ENCODE assay signal across 19 mouse cellular contexts in the genomic region with DNA sequence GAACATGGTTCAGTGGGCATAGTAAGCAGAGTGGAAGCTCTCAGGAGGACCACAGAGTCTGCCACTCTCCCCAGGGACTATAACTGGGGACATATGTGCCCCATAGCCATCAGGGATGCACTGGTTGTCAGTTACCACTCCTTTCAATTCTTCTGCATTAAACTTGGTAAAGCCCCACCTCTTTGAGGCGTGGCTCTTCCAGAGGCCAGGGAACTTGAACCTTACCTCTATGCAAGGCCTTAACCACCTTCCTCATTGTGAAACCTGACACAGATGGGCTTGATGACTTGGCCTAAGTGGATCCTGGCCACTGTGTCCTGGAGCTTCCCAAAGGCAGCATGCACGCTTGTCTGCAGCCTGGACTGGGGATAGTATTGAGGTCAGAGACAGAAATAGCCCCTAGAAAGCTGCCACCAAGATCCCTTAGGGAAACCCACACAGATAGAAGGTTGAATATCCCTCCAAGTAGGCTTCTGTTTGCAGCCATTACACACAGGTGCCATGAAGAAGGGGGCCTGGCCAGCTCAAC. TPM values are rescaled to one million over a fixed set of nuclear protein-coding genes. Genes with fewer than 3 reads are reported as not detected.
DNase-seq lines count a peak whose midpoint lies in the region; ATAC-seq and TF ChIP-seq lines count a peak whose summit lies in the region.
"Had no signal": no experiment of that assay in that cellular context is flagged by ENCODE, and none has a peak within 500 bp of the region (broad histone marks: within the 10 kb centered on the region; RNA-seq: fewer than 3 reads in every experiment).

No protein-coding gene starts in this region.

- peak overlapping the region; percentile 60 for H3K27ac ChIP-seq in heart, adult 2 months
- H3K27ac ChIP-seq in ES-Bruce4 (ENCODE audit: insufficient read depth, low read length) = peak overlapping the region; percentile 32
- peak overlapping the region; percentile 36 for H3K27ac ChIP-seq in heart, embryonic 12.5 days (ENCODE audit: poor library complexity, severe bottlenecking)
- H3K27ac ChIP-seq in left cerebral cortex, adult 2 months = no peak overlapping the region
- H3K27ac ChIP-seq: liver, embryonic 12.5 days; neural tube, embryonic 15.5 days; stomach, postnatal 0 days had no signal

- no peak overlapping the region for H3K9ac ChIP-seq in heart, adult 2 months (ENCODE audit: low read depth, low read length)
- no peak overlapping the region for H3K9ac ChIP-seq in ES-Bruce4 (ENCODE audit: low read depth, poor library complexity, severe bottlenecking)
- no peak overlapping the region for H3K9ac ChIP-seq in heart, embryonic 12.5 days
- H3K9ac ChIP-seq: liver, embryonic 12.5 days; neural tube, embryonic 15.5 days had no signal

- peak in 1 of 2 experiments; percentile 47 for DNase-seq in heart, adult 2 months
- no peak for DNase-seq in heart, postnatal 14 days
- no peak for DNase-seq in testis, postnatal 14 days (ENCODE audit: low spot score)
- no peak for DNase-seq in left cerebral cortex, adult 2 months (ENCODE audit: extremely low spot score in 1 of 2, low spot score in 2 of 2)
- DNase-seq: adrenal gland, postnatal 25 days; cerebellum, adult 9-10 months; kidney, postnatal 14 days; layer of hippocampus, adult 9-11 months; retina, postnatal 1 day; thymus, postnatal 36 days had no signal

- H3ac ChIP-seq in myocyte (ENCODE audit: control insufficient read depth, insufficient read length) = no peak overlapping the region

- H3K79me2 ChIP-seq in heart, adult 2 months (replicated peaks; ENCODE audit: control insufficient read depth, insufficient read depth, low read length) = no peaks in the 10 kb centered on the region
- H3K79me2 ChIP-seq in myocyte (ENCODE audit: control insufficient read depth, insufficient read depth) = peaks cover 13% of the 10 kb centered on the region

- H3K4me1 ChIP-seq in heart, adult 2 months (ENCODE audit: control insufficient read depth, insufficient read depth, low read length) = peaks cover 3% of the 10 kb centered on the region
- peaks cover 4% of the 10 kb centered on the region for H3K4me1 ChIP-seq in ES-Bruce4 (ENCODE audit: control insufficient read depth, insufficient read depth, low read length)
- H3K4me1 ChIP-seq in heart, embryonic 12.5 days (replicated peaks) = peaks cover 37% of the 10 kb centered on the region

- no peak overlapping the region for H3K4me2 ChIP-seq in heart, embryonic 12.5 days
- peak overlapping the region; percentile 86 for H3K4me2 ChIP-seq in myocyte (ENCODE audit: low read depth)
- H3K4me2 ChIP-seq: liver, embryonic 12.5 days; neural tube, embryonic 15.5 days had no signal

- TF ChIP-seq CTCF in heart, adult 2 months (IDR thresholded peaks at IDR 0.05) = no peak
- no peak for TF ChIP-seq CTCF in ES-Bruce4 (IDR thresholded peaks at IDR 0.05; ENCODE audit: low read depth, low read length)
- no peak for TF ChIP-seq CTCF in left cerebral cortex, adult 2 months (IDR thresholded peaks at IDR 0.05)

- 0 out of 2 replicates have a peak, but pooled peaks have one; percentile 9 for TF ChIP-seq EP300 in heart, adult 2 months (IDR thresholded peaks at IDR 0.05; ENCODE audit: insufficient read depth, low read depth, low read length)
- no peak for TF ChIP-seq EP300 in ES-Bruce4 (IDR thresholded peaks at IDR 0.05; ENCODE audit: insufficient read depth, low read depth, low read length)

- H3K36me3 ChIP-seq in heart, adult 2 months (ENCODE audit: control insufficient read depth, insufficient read depth, low read length) = no peaks in the 10 kb centered on the region
- no peaks in the 10 kb centered on the region for H3K36me3 ChIP-seq in ES-Bruce4 (ENCODE audit: control insufficient read depth, insufficient read depth, low read length, poor library complexity, severe bottlenecking)
- H3K36me3 ChIP-seq in heart, embryonic 12.5 days = no peaks in the 10 kb centered on the region
- H3K36me3 ChIP-seq in myocyte (ENCODE audit: control insufficient read depth, insufficient read depth) = no peaks in the 10 kb centered on the region
- H3K36me3 ChIP-seq: neural tube, embryonic 15.5 days had no signal

- no peak overlapping the region for H3K4me3 ChIP-seq in heart, adult 2 months
- H3K4me3 ChIP-seq in ES-Bruce4 (ENCODE audit: low read depth, low read length) (no peak overlapping the region), myocyte (no peak overlapping the region)
- H3K4me3 ChIP-seq in heart, embryonic 12.5 days = no peak overlapping the region
- no peak overlapping the region for H3K4me3 ChIP-seq in left cerebral cortex, adult 2 months
- H3K4me3 ChIP-seq: liver, embryonic 12.5 days; neural tube, embryonic 15.5 days had no signal

- H3K9me3 ChIP-seq in ES-Bruce4 (replicated peaks; ENCODE audit: control insufficient read depth, insufficient read depth, low read length, poor library complexity, severe bottlenecking) = no peaks in the 10 kb centered on the region
- no peaks in the 10 kb centered on the region for H3K9me3 ChIP-seq in heart, embryonic 12.5 days (replicated peaks)
- H3K9me3 ChIP-seq: liver, embryonic 12.5 days; neural tube, embryonic 15.5 days had no signal

- no peaks in the 10 kb centered on the region for H3K27me3 ChIP-seq in heart, adult 2 months (ENCODE audit: control insufficient read depth, insufficient read depth, low read length)
- H3K27me3 ChIP-seq in ES-Bruce4 (ENCODE audit: control insufficient read depth, insufficient read depth, low read length, poor library complexity, severe bottlenecking) (no peaks in the 10 kb centered on the region), myocyte (ENCODE audit: control insufficient read depth, insufficient read depth, insufficient read length) (no peaks in the 10 kb centered on the region)
- H3K27me3 ChIP-seq in heart, embryonic 12.5 days (replicated peaks) = no peaks in the 10 kb centered on the region
- H3K27me3 ChIP-seq: neural tube, embryonic 15.5 days had no signal

- WGBS in heart, adult 2 months = 74% methylated on average over 2 of the region's 2 CpGs
- 71% methylated on average over 2 of the region's 2 CpGs for WGBS in heart, embryonic 12.5 days

- no peak for ATAC-seq in heart, embryonic 12.5 days (ENCODE audit: insufficient number of reproducible peaks, low FRiP score)
- ATAC-seq: activated CD4-positive, CD25-positive, alpha-beta regulatory T cell, adult 4 months; forebrain, embryonic 14.5 days; liver, embryonic 12.5 days had no signal

- intact Hi-C loops in heart, adult 2 months (cut with DNase I) = no loop called here
- intact Hi-C loops in heart, postnatal 14 days (cut with DNase I) = no loop called here
- intact Hi-C loops in left cerebral cortex, adult 2 months (cut with DNase I) = no loop called here

- TF ChIP-seq POLR2A in heart, adult 2 months (IDR thresholded peaks at IDR 0.05; ENCODE audit: insufficient read depth, low read depth, low read length) = no peak
- no peak for TF ChIP-seq POLR2A in ES-Bruce4 (IDR thresholded peaks at IDR 0.05; ENCODE audit: insufficient read depth, low read length)
- TF ChIP-seq POLR2A in myocyte (IDR thresholded peaks at IDR 0.05; ENCODE audit: insufficient read length, low read depth) = peak; percentile 44

TF ChIP-seq in myocyte, 11 proteins besides CTCF, POLR2A, EP300 and RAD21:
- no peak for TF ChIP-seq CEBPB (IDR thresholded peaks at IDR 0.05; ENCODE audit: insufficient read depth, poor library complexity, severe bottlenecking)
- peak in 1 of 3 experiments; percentile 38 for TF ChIP-seq MYOD1 (IDR thresholded peaks at IDR 0.05; ENCODE audit: control insufficient read depth in 1 of 3, insufficient read length in 2 of 3, low read depth in 2 of 3)
- no peak for TF ChIP-seq POLR2AphosphoS2 (IDR thresholded peaks at IDR 0.05; ENCODE audit: insufficient read length, low read depth)
- TF ChIP-seq MYOG (IDR thresholded peaks at IDR 0.05; ENCODE audit: control insufficient read depth in 1 of 3, insufficient read depth in 1 of 3, insufficient read length in 2 of 3, low read depth in 2 of 3) = peak in 1 of 3 experiments; percentile 38

RNA-seq across cellular contexts. Expression of a gene that starts 2.8 kb away (rescaled TPM):
- 10 to 100 TPM; 44.2 to 52.3 TPM for total RNA-seq in heart, adult 2 months (2021)
- polyA plus RNA-seq in heart, adult 2 months (2012; rRNA removed) = 62.1 and 67.1 TPM in 2 replicates
- 10 to 100 TPM; 57.5 to 61.6 TPM for total RNA-seq in heart, postnatal 14 days (2021)
- polyA plus RNA-seq in ES-Bruce4 (2011; ENCODE audit: insufficient read depth, insufficient read length, low read depth, missing spikeins) = 76.2 and 84.9 TPM in 2 replicates
- polyA plus RNA-seq in heart, embryonic 12.5 days (2016; fragmentation: Nextera tagmentation; extraction: Ambion mirVana) = 143 and 152 TPM in 2 replicates
- 99.1 TPM for polyA plus RNA-seq in myocyte (2012; fragmentation: generic; extraction: Trizol)
- total RNA-seq in left cerebral cortex, adult 2 months (2021) = 10 to 100 TPM; 77.3 to 81.0 TPM

RNA-seq across cellular contexts. Expression of a gene that starts 29.9 kb away (rescaled TPM):
- total RNA-seq in heart, adult 2 months (2021) = under 1 TPM; 0.05 to 0.08 TPM
- 0.23 and 0.37 TPM in 2 replicates for polyA plus RNA-seq in heart, adult 2 months (2012; rRNA removed)
- under 1 TPM; 0.36 to 0.68 TPM for total RNA-seq in heart, postnatal 14 days (2021)
- polyA plus RNA-seq in ES-Bruce4 (2011; ENCODE audit: insufficient read depth, insufficient read length, low read depth, missing spikeins) = 0.99 and 1.3 TPM in 2 replicates
- 0.10 and 0.24 TPM in 2 replicates for polyA plus RNA-seq in heart, embryonic 12.5 days (2016; fragmentation: Nextera tagmentation; extraction: Ambion mirVana)
- polyA plus RNA-seq in myocyte (2012; fragmentation: generic; extraction: Trizol) = 0.17 TPM
- 100 to 1,000 TPM; 174 to 180 TPM for total RNA-seq in left cerebral cortex, adult 2 months (2021)
- polyA plus RNA-seq: activated CD4-positive, CD25-positive, alpha-beta regulatory T cell, adult 4 months; liver, embryonic 12.5 days had no signal

RNA-seq across cellular contexts. Expression of a gene that starts 40.3 kb away (rescaled TPM):
- 10 to 100 TPM; 18.9 to 23.4 TPM for total RNA-seq in heart, adult 2 months (2021)
- polyA plus RNA-seq in heart, adult 2 months (2012; rRNA removed) = 39.5 and 39.7 TPM in 2 replicates
- total RNA-seq in heart, postnatal 14 days (2021) = 10 to 100 TPM; 25.5 to 26.3 TPM
- polyA plus RNA-seq in ES-Bruce4 (2011; ENCODE audit: insufficient read depth, insufficient read length, low read depth, missing spikeins) (42.8 and 51.2 TPM in 2 replicates), myocyte (2012; fragmentation: generic; extraction: Trizol) (59.7 TPM)
- 44.0 and 44.4 TPM in 2 replicates for polyA plus RNA-seq in heart, embryonic 12.5 days (2016; fragmentation: Nextera tagmentation; extraction: Ambion mirVana)
- total RNA-seq in left cerebral cortex, adult 2 months (2021) = 100 to 1,000 TPM; 111 to 119 TPM

RNA-seq across cellular contexts. Expression of a gene that starts 41.1 kb away (rescaled TPM):
- not detected for total RNA-seq in heart, adult 2 months (2021)
- polyA plus RNA-seq in heart, adult 2 months (2012; rRNA removed) = 0.20 TPM in 1 of 2 replicates, not detected in the other
- not detected for total RNA-seq in heart, postnatal 14 days (2021)
- not detected in 2 replicates for polyA plus RNA-seq in ES-Bruce4 (2011; ENCODE audit: insufficient read depth, insufficient read length, low read depth, missing spikeins)
- polyA plus RNA-seq in heart, embryonic 12.5 days (2016; fragmentation: Nextera tagmentation; extraction: Ambion mirVana) = 0.27 and 0.31 TPM in 2 replicates
- 0.06 TPM for polyA plus RNA-seq in myocyte (2012; fragmentation: generic; extraction: Trizol)
- 1 to 10 TPM; 1.3 to 1.8 TPM for total RNA-seq in left cerebral cortex, adult 2 months (2021)
- polyA plus RNA-seq: C2C12; stomach, postnatal 0 days had no signal
